Mouse (Mus musculus): ENCODE results near the gene Myo10. TPM values are rescaled to one million over a fixed set of nuclear protein-coding genes. Genes with fewer than 3 reads are reported as not detected.

Gene Myo10
- polyA plus RNA-seq, 1 experiment = 0.45 TPM

- Histone ChIP-seq H3K36me3 (ENCODE audit: control insufficient read depth) (no peaks in the 10 kb centered on the region), H3K27me3 (ENCODE audit: control insufficient read depth) (no peaks in the 10 kb centered on the region), H3K9me3 (ENCODE audit: control insufficient read depth, low read length) (no peaks in the 10 kb centered on the region), H3K4me3 (replicated peaks) (no peak overlapping the region), H3K4me1 (ENCODE audit: control insufficient read depth) (no peaks in the 10 kb centered on the region)
- TF ChIP-seq TAL1 (IDR thresholded peaks at IDR 0.05; ENCODE audit: low read length) (no peak), GATA1 (IDR thresholded peaks at IDR 0.05; ENCODE audit: low read length) (no peak)
Measured at GRCm38 (mm10) chr15:25639217-25639616, 16.9 kb downstream of the Myo10 start.

GRCm38 (mm10) chr15:25640840-25641752 is 18.8 kb downstream of the Myo10 start:
- Histone ChIP-seq H3K4me1 (ENCODE audit: control insufficient read depth) (no peaks in the 10 kb centered on the region), H3K9me3 (ENCODE audit: control insufficient read depth, low read length) (no peaks in the 10 kb centered on the region), H3K36me3 (ENCODE audit: control insufficient read depth) (no peaks in the 10 kb centered on the region), H3K4me3 (replicated peaks) (no peak overlapping the region), H3K27me3 (ENCODE audit: control insufficient read depth) (no peaks in the 10 kb centered on the region)
- TF ChIP-seq GATA1 (IDR thresholded peaks at IDR 0.05; ENCODE audit: low read length) (no peak), TAL1 (IDR thresholded peaks at IDR 0.05; ENCODE audit: low read length) (no peak)

GRCm38 (mm10) chr15:25642214-25643058 is 20.1 kb downstream of the Myo10 start:
- TF ChIP-seq TAL1 (IDR thresholded peaks at IDR 0.05; ENCODE audit: low read length) = no peak
- TF ChIP-seq GATA1 (IDR thresholded peaks at IDR 0.05; ENCODE audit: low read length) = no peak
- Histone ChIP-seq H3K9me3 (ENCODE audit: control insufficient read depth, low read length) (no peaks in the 10 kb centered on the region), H3K36me3 (ENCODE audit: control insufficient read depth) (no peaks in the 10 kb centered on the region), H3K4me3 (replicated peaks) (no peak overlapping the region), H3K4me1 (ENCODE audit: control insufficient read depth) (no peaks in the 10 kb centered on the region), H3K27me3 (ENCODE audit: control insufficient read depth) (no peaks in the 10 kb centered on the region)

- TF ChIP-seq TAL1 (IDR thresholded peaks at IDR 0.05; ENCODE audit: low read length) (no peak), GATA1 (IDR thresholded peaks at IDR 0.05; ENCODE audit: low read length) (no peak)
- Histone ChIP-seq H3K4me3 (replicated peaks) (no peak overlapping the region), H3K27me3 (ENCODE audit: control insufficient read depth) (no peaks in the 10 kb centered on the region), H3K9me3 (ENCODE audit: control insufficient read depth, low read length) (no peaks in the 10 kb centered on the region), H3K36me3 (ENCODE audit: control insufficient read depth) (no peaks in the 10 kb centered on the region), H3K4me1 (ENCODE audit: control insufficient read depth) (peaks cover 9% of the 10 kb centered on the region)
Measured at GRCm38 (mm10) chr15:25645862-25646261, 23.5 kb downstream of the Myo10 start.

GRCm38 (mm10) chr15:25648287-25648686 is 26.0 kb downstream of the Myo10 start:
- Histone ChIP-seq H3K9me3 (ENCODE audit: control insufficient read depth, low read length) (no peaks in the 10 kb centered on the region), H3K36me3 (ENCODE audit: control insufficient read depth) (no peaks in the 10 kb centered on the region), H3K4me3 (replicated peaks) (no peak overlapping the region), H3K4me1 (ENCODE audit: control insufficient read depth) (peaks cover 17% of the 10 kb centered on the region), H3K27me3 (ENCODE audit: control insufficient read depth) (no peaks in the 10 kb centered on the region)
- TF ChIP-seq GATA1 (IDR thresholded peaks at IDR 0.05; ENCODE audit: low read length) = no peak
- no peak for TF ChIP-seq TAL1 (IDR thresholded peaks at IDR 0.05; ENCODE audit: low read length)

- no peaks in the 10 kb centered on the region for H3K9me3 ChIP-seq (ENCODE audit: control insufficient read depth, low read length)
- H3K4me1 ChIP-seq (ENCODE audit: control insufficient read depth) = peaks cover 17% of the 10 kb centered on the region
- H3K27me3 ChIP-seq (ENCODE audit: control insufficient read depth) = no peaks in the 10 kb centered on the region
- TF ChIP-seq TAL1 (IDR thresholded peaks at IDR 0.05; ENCODE audit: low read length) = no peak
- no peak overlapping the region for H3K4me3 ChIP-seq (replicated peaks)
- no peaks in the 10 kb centered on the region for H3K36me3 ChIP-seq (ENCODE audit: control insufficient read depth)
Measured at GRCm38 (mm10) chr15:25650371-25650770, 28.0 kb downstream of the Myo10 start.

GRCm38 (mm10) chr15:25651820-25652219 is 29.5 kb downstream of the Myo10 start:
- Histone ChIP-seq H3K36me3 (ENCODE audit: control insufficient read depth) (no peaks in the 10 kb centered on the region), H3K27me3 (ENCODE audit: control insufficient read depth) (no peaks in the 10 kb centered on the region), H3K9me3 (ENCODE audit: control insufficient read depth, low read length) (no peaks in the 10 kb centered on the region), H3K4me1 (ENCODE audit: control insufficient read depth) (peaks cover 17% of the 10 kb centered on the region), H3K4me3 (replicated peaks) (no peak overlapping the region)
- TF ChIP-seq TAL1 (IDR thresholded peaks at IDR 0.05; ENCODE audit: low read length) (no peak), GATA1 (IDR thresholded peaks at IDR 0.05; ENCODE audit: low read length) (no peak)

GRCm38 (mm10) chr15:25652368-25652767 is 30.0 kb downstream of the Myo10 start:
- Histone ChIP-seq H3K4me3 (replicated peaks) (no peak overlapping the region), H3K9me3 (ENCODE audit: control insufficient read depth, low read length) (no peaks in the 10 kb centered on the region), H3K36me3 (ENCODE audit: control insufficient read depth) (no peaks in the 10 kb centered on the region), H3K4me1 (ENCODE audit: control insufficient read depth) (peaks cover 17% of the 10 kb centered on the region), H3K27me3 (ENCODE audit: control insufficient read depth) (no peaks in the 10 kb centered on the region)
- TF ChIP-seq TAL1 (IDR thresholded peaks at IDR 0.05; ENCODE audit: low read length) = no peak
- TF ChIP-seq GATA1 (IDR thresholded peaks at IDR 0.05; ENCODE audit: low read length) = no peak

GRCm38 (mm10) chr15:25652933-25653332 is 30.6 kb downstream of the Myo10 start:
- Histone ChIP-seq H3K4me3 (replicated peaks) (no peak overlapping the region), H3K36me3 (ENCODE audit: control insufficient read depth) (no peaks in the 10 kb centered on the region), H3K9me3 (ENCODE audit: control insufficient read depth, low read length) (no peaks in the 10 kb centered on the region), H3K27me3 (ENCODE audit: control insufficient read depth) (no peaks in the 10 kb centered on the region), H3K4me1 (ENCODE audit: control insufficient read depth) (peaks cover 17% of the 10 kb centered on the region)
- no peak for TF ChIP-seq GATA1 (IDR thresholded peaks at IDR 0.05; ENCODE audit: low read length)
- TF ChIP-seq TAL1 (IDR thresholded peaks at IDR 0.05; ENCODE audit: low read length) = no peak
